Mouse (Mus musculus): Measurements from ENCODE around the gene Nnat.

The Nnat gene

DNA sequence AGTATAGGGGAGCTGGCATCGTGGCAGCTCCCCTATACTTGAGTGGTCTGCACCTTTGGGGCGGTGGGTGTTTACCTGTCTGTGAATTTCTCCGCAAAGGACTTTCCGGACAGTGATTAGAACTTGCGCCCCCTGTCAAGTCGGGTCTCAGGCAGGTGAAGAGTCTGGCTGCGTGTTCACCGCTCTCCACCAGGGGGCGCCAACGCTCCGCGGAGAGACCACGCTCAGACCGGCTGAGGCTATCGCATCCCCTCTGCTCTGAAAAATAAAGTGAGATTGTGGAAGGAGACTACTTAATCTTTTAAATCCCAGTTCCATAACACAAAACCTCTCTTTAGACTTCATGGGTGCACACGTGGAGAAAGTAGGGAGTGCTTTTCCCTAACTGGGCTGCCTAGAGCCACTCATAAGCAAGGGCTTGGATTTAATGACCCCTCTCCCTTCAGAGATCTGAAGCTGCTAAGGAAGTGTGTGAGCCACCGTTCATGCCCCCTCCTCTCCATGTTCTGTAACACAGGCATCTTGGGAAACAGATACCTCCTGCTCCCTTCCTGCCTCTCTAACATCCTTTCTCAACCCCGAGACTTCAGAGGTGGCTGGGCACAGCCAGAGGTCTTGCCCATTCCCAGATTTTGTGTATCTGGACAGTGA, 45.3 kb downstream of the Nnat start:
- CTCF ChIA-PET = no interaction called here

DNA sequence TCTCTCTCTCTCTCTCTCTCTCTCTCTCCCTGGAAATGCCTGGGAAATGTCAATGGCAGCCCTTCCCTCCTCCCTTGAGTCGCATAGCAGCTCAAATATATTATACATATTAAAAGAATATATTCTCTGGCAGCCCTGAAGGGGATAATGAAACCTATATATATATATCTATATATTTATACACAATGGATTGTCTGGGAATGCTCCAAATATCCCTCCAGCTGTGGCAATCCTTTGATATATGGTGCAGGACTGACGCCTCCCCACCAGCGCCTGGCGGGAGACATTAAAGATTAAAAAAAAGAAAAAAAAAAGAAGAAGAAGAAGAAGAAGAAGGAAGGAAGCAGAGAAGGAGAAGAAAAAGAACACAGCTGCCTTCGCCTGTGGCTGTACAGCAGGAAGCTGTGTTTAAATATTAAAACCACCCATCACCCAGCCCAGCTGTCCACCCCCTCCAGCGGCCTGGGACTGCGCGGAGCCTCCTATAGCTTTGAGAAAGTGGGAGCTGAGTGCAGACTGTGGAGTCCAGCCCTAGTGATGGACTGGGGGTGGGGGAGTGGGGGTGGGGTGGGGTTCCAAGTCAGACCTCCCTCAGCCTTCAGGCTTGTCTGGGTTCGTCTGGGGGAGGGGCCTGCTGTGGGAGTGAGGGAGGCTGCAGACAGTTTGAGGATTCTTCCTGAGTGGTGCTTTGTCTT, 47.8 kb downstream of the Nnat start:
- CTCF ChIA-PET = interaction anchor here (0.6 to 0.7 kb wide), 3 partner anchors 11 to 1109 kb away, joined by 3 to 5 read pairs (median 4); no protein-coding TSS in a partner anchor

DNA sequence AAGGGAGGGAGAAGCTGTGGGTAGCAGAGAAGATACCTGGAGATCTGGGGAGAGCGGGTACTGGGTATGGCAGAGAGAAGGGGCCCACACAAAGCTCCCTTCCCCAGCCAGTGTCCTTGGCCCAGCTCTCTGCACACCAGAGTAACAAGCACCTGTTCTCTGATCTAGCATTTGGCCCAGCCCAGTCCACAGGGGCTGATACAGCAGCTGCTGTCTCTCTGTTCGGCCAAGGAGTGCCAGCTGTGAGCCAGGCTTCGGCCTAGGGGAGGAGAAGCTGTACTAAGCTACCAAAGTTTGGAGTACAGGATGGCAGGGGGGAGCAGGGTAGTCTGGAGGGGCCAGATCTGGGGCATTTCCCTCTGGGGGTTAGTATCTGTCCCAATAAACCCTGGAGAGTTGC, 51.9 kb downstream of the Nnat start:
- CTCF ChIA-PET = no interaction called here

Data from spleen, embryonic (tissue).